Mouse (Mus musculus) kidney, postnatal 0 days (tissue): ENCODE measurements around the gene Gpd1. TPM values are rescaled to one million over a fixed set of nuclear protein-coding genes. Genes with fewer than 3 reads are reported as not detected.

Source experiments
- ATAC-seq: fragments of 200-750 bp; cut with Nextera tagmentation; replicated peaks from 2 replicates; pipeline ENCODE4 v1.8.0; 2017; ENCODE audit warnings: low read depth, moderate number of reproducible peaks, moderate TSS enrichment, moderate library complexity; ENCODE audit not compliant: low FRiP score
- DNase-seq: peaks from one replicate; pipeline ENCODE4 v3.0.0-alpha.2; 2016; ENCODE audit warnings: low spot score
- H3K27ac ChIP-seq: fragments of 300-500 bp; sonication (generic); 2 replicates; pipeline ENCODE4 v1.5.1; 2014; ENCODE audit warnings: mild to moderate bottlenecking
- H3K27me3 ChIP-seq: fragments of 300-500 bp; sonication (generic); 2 replicates; pipeline ENCODE4 v1.6.1; 2014; ENCODE audit warnings: low read length, mixed read lengths; ENCODE audit not compliant: insufficient read depth
- H3K36me3 ChIP-seq: fragments of 300-500 bp; sonication (generic); 2 replicates; pipeline ENCODE4 v1.6.1; 2014; ENCODE audit warnings: low read length, mixed read lengths; ENCODE audit not compliant: insufficient read depth
- H3K4me1 ChIP-seq: fragments of 300-500 bp; sonication (generic); replicated peaks from 2 replicates; pipeline ENCODE4 v1.6.1; 2014; ENCODE audit warnings: antibody characterized with exemption, low read length, mixed read lengths; ENCODE audit not compliant: insufficient read depth
- H3K4me2 ChIP-seq: fragments of 300-500 bp; sonication (generic); 2 replicates; pipeline ENCODE4 v1.6.1; 2014; ENCODE audit warnings: mild to moderate bottlenecking, low read length, moderate library complexity, mixed read lengths
- H3K4me3 ChIP-seq: fragments of 300-500 bp; sonication (generic); replicated peaks from 2 replicates; pipeline ENCODE4 v1.5.1; 2014; ENCODE audit warnings: low read depth, low read length
- H3K9ac ChIP-seq: fragments of 300-500 bp; sonication (generic); 2 replicates; pipeline ENCODE4 v1.6.1; 2014; ENCODE audit warnings: low read depth, low read length
- H3K9me3 ChIP-seq: fragments of 300-500 bp; sonication (generic); replicated peaks from 2 replicates; pipeline ENCODE4 v1.6.1; 2016; ENCODE audit warnings: low read length, inconsistent platforms, mixed read lengths
- CTCF ChIP-seq: IDR thresholded peaks from 2 replicates; pipeline ENCODE4 v1.5.1; 2016; ENCODE audit warnings: antibody characterized with exemption, low read depth, mild to moderate bottlenecking, moderate library complexity
- WGBS: fragments of 180-500 bp; shearing (Covaris S2); extraction: QIAGEN DNeasy Blood & Tissue Kit; methylation state at CpG from one replicate; pipeline ENCODE4 v1.1.7; 2014; 5-methylcytosine and 5-hydroxymethylcytosine counted together
- polyA plus RNA-seq: library from polyadenylated mRNA; unstranded; fragments of >200 nt; fragmentation: Nextera tagmentation; extraction: Ambion mirVana; gene quantifications from 2 replicates; pipeline ENCODE4 v1.2.1, GENCODE M21; 2015

The Gpd1 gene
- polyA plus RNA-seq, 1 experiment from 2014 or later: 46.1 TPM

DNA sequence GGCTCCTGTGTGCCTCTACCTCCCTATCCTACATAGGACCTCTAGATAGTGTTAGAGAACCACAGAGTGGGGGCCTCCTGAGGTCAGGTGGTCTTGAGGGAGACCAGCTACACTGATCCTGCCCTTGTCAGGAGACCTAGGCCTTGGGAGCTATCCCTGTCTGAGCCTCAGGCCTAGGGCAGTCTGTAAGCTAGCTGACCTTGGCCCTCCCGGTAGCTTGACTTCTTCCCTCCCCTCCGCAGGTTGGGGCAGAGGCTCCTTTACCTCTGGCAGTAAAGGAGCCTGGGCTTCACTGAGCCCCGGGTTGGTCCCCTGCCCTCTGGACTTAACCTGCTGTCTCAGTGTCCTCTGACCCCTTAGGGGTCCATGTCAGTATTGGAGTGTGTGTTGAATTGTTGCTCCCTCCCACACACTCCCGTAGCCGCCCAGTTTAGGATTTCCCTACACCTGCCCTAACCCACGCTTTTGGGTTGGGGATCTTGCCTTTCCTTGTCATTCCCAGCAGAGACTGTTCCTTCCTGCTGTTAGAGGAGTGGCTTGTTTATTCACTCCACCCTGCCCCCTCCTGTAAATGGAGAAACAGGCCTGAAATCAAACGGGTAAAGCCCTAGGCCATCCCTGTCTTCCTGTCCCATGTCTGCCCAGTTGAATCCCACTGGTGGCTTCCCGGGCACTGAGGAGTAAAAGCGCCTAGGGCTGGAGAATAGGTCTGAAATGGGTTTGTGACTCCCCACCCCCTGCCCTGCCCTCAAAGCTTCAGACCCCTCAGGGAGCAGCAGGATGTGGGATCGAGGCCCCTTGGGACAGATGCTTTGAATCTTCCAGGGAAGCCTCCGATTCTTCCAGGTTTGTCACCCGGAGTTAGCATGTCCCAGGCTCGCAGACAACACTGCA, 4.4 kb upstream of the Gpd1 start:
- no peak for DNase-seq
- peaks cover 46% of the 10 kb centered on the region for H3K36me3 ChIP-seq
- no peak overlapping the region for H3K4me2 ChIP-seq
- H3K4me3 ChIP-seq: no peak overlapping the region
- 50% methylated on average over 13 of the region's 13 CpGs for WGBS
- peak; percentile 12; the same call in 1 of the 2 replicates for ATAC-seq
- 0 out of 2 replicates have a peak overlapping the region, but pooled peaks have one; percentile 8 for H3K27ac ChIP-seq
- no peak for TF ChIP-seq CTCF
- H3K9me3 ChIP-seq: no peaks in the 10 kb centered on the region
- peaks cover 10% of the 10 kb centered on the region for H3K4me1 ChIP-seq
- no peak overlapping the region for H3K9ac ChIP-seq
- no peaks in the 10 kb centered on the region for H3K27me3 ChIP-seq

DNA sequence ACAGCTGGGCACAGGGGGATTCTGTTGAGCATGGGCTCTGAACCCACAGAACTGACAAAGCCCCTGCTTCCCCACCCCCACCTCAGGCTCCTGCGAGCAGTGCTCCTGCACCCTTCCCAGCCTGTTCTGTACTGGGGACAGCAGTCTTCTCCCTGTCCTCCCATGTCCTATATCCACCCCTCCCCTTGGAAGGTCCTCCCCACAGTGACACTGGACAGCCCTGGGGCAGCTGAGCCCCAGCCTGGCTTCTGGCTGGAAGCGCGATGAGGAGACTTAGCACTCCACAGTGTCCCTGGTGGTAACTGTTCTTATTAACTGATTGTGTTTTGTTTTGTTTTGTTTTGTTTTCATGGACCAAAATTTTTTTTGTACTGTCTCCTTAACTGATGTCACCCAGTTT, 3.7 kb upstream of the Gpd1 start:
- Histone ChIP-seq H3K4me3 (no peak overlapping the region), H3K27ac (no peak overlapping the region), H3K4me1 (peaks cover 15% of the 10 kb centered on the region), H3K27me3 (no peaks in the 10 kb centered on the region), H3K36me3 (peaks cover 42% of the 10 kb centered on the region), H3K9ac (no peak overlapping the region), H3K4me2 (no peak overlapping the region), H3K9me3 (no peaks in the 10 kb centered on the region)
- ATAC-seq (no peak), DNase-seq (no peak)
- WGBS: 82% methylated on average over 3 of the region's 3 CpGs
- no peak for TF ChIP-seq CTCF

DNA sequence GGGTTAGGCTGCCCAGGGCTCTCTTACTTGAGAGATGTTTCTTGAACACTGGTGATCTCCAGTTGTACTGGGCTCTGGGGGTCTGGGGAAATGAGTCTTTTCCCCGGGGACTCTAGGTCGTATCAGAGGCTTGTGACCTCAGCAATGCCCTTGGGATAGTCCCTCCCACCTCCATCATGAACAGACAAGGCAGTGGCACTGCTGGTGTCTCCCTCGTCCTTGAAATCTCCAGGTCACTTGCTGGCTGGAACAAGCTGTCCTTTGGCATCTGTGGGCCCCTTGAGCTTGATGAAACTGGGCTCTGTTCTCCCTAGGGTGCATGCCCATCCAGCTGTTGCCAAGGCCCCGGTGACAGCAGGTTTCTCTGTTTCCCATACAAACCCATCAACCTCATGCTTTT, 3.1 kb upstream of the Gpd1 start:
- ATAC-seq (no peak), DNase-seq (no peak)
- 71% methylated on average over 4 of the region's 4 CpGs for WGBS
- Histone ChIP-seq H3K27me3 (no peaks in the 10 kb centered on the region), H3K4me3 (no peak overlapping the region), H3K36me3 (peaks cover 36% of the 10 kb centered on the region), H3K4me1 (peaks cover 21% of the 10 kb centered on the region), H3K4me2 (no peak overlapping the region), H3K9me3 (no peaks in the 10 kb centered on the region), H3K9ac (no peak overlapping the region), H3K27ac (no peak overlapping the region)
- TF ChIP-seq CTCF: no peak

DNA sequence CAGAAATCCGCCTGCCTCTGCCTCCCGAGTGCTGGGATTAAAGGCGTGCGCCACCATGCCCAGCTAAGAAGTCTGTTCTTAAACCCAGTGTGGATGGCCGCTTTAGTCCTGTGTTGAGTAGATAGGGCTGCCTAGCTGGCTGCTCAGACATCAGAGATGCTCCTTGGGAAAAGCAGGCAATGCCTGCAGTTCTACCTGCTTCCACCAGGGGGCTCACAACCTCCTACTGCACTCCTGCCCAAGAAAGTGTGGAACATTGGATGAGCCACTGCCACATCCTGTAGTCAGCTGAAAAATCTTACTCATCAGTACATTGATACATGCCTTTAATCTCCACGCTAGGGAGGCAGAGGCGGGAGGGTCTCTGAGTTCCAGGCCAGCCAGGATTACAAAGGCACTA, 2.5 kb upstream of the Gpd1 start:
- Histone ChIP-seq H3K4me1 (peaks cover 21% of the 10 kb centered on the region), H3K36me3 (peaks cover 29% of the 10 kb centered on the region), H3K4me3 (no peak overlapping the region), H3K9ac (no peak overlapping the region), H3K27ac (no peak overlapping the region), H3K27me3 (no peaks in the 10 kb centered on the region), H3K9me3 (no peaks in the 10 kb centered on the region), H3K4me2 (no peak overlapping the region)
- 49% methylated on average over 7 of the region's 7 CpGs for WGBS
- ATAC-seq (0 out of 2 replicates have a peak, but pooled peaks have one; percentile 12), DNase-seq (peak; percentile 85)
- TF ChIP-seq CTCF: peak; percentile 96

DNA sequence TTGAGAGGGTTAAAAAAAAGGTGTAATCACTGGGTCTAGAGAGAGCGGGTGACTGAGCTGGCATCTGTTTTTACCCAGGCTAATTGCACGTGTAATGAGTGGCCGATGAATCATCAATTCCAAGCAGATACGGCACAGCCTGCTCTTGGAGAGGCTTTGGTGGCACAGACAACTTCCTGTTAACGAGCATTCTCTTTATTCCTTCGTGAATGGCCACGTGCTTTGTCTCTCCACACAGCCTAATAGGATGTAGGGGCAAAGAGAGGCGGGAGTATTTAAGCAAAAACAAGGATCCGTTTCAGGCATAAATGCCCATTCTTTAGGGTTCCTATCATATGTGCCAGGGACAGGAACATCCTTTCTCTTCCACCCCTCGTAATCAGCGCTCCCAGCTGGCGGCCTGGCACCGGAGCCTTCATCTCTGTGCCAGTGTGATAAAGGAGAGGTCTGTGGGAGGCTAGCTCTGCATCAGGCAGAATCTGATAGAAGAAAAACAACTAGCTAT, 1.9 kb upstream of the Gpd1 start:
- Histone ChIP-seq H3K4me3 (no peak overlapping the region), H3K27me3 (no peaks in the 10 kb centered on the region), H3K9ac (no peak overlapping the region), H3K4me1 (peaks cover 21% of the 10 kb centered on the region), H3K36me3 (peaks cover 24% of the 10 kb centered on the region), H3K4me2 (no peak overlapping the region), H3K9me3 (no peaks in the 10 kb centered on the region), H3K27ac (no peak overlapping the region; the same call in 1 of the 2 replicates)
- TF ChIP-seq CTCF: no peak
- no peak for DNase-seq
- WGBS: 62% methylated on average over 13 of the region's 13 CpGs
- no peak for ATAC-seq

DNA sequence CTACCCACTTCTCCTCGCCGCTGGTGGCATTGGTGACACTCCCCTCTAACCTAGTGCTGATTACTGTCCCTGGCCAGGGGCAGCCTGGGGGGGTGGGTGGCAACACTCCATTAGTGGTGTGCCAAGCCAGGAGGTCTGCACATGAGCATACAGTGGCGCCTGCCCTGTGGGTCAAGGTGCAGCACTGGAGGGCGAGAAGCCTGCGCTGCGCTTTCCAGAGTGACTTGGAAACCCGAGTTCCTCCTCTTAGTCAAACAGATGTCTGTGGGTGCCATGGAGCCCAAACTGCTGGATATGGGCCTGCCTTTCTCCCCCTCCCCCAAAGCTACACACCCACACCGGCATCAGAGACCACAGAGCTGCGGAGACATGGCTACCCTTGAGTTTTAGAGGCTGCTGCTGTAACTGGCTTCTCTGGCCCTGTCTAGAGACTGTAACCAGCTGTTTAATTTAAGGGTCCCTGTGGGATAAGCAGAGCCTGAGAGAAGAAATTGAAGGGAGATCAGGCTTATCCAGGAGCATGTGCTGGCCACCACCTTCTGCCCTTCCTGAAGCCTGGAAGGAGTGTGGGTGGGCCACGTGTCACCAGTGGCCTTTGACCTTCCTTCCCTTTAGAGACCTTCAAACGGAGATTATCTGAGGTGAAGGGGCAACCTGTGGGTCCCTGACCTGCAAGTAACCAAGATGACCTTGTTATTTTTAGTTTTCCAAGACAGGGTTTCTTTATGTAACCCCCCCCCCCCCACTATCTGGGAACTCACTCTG, 1.2 kb upstream of the Gpd1 start:
- Histone ChIP-seq H3K36me3 (peaks cover 18% of the 10 kb centered on the region), H3K4me3 (no peak overlapping the region), H3K9ac (0 out of 2 replicates have a peak overlapping the region, but pooled peaks have one; percentile 13), H3K4me2 (no peak overlapping the region), H3K27ac (peak overlapping the region; percentile 48; the same call in 1 of the 2 replicates), H3K27me3 (no peaks in the 10 kb centered on the region), H3K4me1 (peaks cover 21% of the 10 kb centered on the region), H3K9me3 (no peaks in the 10 kb centered on the region)
- DNase-seq: peak; percentile 53
- ATAC-seq: no peak
- WGBS: 47% methylated on average over 11 of the region's 11 CpGs
- no peak for TF ChIP-seq CTCF
